Mouse (Mus musculus) megakaryocyte, adult 5-6 weeks (primary cell): Measurements from ENCODE around the gene Lima1. TPM values are rescaled to one million over a fixed set of nuclear protein-coding genes. Genes with fewer than 3 reads are reported as not detected.

Experiments
- ATAC-seq: 2 replicates; pipeline ENCODE4 v1.8.0; 2016; ENCODE audit warnings: mild to moderate bottlenecking, inconsistent platforms; ENCODE audit not compliant: poor library complexity, severe bottlenecking
- total RNA-seq, 2 experiments: library from RNA; stranded (forward) in 1 of 2; stranded (reverse) in 1 of 2; fragments of 153-499, 151-499 nt in 1 of 2; fragments of 221-1000, 200-1000 nt in 1 of 2; gene quantifications; 2 replicates each; pipeline versions ENCODE4 v1.2.3 to v1.2.4; 2015 to 2017

Lima1 gene
- total RNA-seq, 2 experiments from 2014 or later: 17.7 to 27.1 TPM

DNA sequence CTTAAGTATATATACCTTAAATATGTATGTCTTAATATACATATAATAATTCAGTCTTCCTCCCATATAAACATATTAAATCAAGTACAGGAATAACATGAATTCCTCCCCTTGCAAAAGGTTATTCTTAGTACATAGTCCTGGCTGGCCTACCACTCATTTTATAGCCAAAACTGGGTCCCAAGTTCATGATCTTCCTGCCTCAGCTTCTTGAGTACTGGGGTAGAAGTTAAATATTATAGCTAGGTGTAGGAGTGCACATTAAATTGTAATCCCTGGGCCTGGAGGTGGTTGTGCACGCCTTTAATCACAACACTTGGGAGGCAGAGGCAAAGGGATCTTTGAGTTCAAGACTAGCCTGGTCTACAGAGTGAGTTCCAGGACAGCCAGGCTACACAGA is 106.5 kb downstream of the Lima1 start:
- no peak for ATAC-seq

DNA sequence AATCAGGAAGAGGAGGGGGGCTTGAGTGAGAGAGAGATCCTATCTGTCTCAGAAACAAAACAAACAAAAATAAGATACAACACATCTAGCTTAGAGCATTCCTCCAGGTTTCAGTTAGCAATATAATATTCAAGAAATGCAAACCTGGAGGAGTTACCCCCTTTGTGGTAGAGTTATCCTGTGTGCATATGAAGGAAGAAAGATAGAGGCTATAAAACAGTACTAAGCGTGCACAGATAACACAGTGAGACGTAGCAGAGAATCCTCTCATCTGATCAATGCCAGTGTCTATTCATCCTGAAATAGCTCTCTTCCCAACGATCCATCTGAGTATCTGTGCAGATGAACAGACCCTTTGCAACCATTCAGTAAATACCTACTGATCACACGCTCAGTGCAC is 107.8 kb downstream of the Lima1 start:
- no peak for ATAC-seq

DNA sequence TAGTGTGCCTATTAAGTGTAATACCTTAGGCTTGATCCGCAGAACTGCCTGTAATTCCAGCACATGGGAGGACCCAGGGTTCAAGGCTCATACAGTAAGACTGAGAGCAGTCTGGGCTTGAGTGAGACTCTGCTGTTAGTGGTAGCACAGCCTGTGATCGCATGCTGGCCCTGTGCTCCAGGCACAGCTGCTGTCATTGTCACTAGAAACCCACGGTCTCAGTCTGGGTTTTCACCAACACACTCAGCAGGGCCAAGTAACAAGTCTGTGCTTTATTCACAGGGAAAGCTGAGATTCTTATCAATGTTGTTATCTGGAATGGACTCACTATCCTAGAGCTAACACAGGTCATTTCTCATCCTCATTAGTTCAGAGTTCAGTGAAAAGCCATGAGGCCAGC is 121.1 kb downstream of the Lima1 start:
- ATAC-seq: no peak

DNA sequence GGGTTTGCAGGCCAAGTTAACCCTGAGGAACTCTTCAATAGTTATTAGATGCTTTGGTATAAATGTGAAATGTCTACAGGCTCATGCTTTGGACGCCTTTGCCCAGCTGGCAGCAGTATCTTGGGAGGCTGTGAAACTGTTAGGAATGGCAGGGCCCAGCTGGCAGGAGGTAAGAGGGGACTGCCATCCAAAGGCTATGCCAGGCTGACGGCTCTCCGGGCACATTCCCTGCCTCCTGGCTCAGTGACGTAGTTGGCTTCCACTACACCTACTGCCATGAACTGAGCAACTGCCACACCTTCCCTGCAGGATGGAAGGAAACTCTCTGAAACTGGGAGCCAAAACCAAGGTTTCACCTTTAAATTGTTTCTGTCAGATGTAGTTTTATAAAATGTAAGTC is 135.0 kb downstream of the Lima1 start:
- no peak for ATAC-seq

DNA sequence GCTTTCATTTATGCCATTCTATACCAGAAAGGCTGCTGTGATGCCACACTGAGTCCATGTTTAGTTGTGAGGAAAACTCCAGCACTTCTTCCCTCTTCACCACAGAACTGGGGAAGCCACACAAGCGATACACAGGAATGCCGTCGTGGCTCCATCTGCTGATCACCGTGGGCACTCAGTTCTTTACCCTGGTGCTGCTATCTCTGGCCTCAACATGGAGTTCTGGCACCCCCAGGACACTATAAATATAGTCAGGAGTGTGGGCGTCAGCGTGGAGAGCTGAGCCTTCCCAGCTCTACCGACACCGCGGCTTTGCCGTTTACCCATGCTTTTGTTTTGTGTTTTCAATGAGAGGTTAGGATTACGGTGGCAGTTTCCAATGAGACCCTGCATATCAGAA is 138.6 kb downstream of the Lima1 start:
- no peak for ATAC-seq

DNA sequence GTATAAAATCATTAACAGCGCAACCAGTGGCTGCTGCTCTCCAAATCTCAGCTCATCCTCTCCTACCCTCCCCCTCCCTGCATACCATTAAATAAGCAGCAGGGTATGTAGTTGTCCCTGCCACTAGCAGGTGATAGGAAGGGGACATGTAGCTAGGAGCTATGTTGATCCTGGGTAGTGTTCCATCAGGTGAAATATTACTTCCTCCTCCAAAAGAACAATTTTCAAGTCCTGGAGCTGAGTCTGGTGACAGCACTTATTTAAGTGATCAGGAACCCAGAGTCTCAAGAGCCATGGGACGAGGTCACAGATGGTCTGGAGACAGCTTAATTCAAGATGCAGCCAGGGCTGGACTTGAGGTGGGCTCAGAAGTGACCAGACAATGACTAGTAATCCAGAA is 139.6 kb downstream of the Lima1 start:
- no peak for ATAC-seq

DNA sequence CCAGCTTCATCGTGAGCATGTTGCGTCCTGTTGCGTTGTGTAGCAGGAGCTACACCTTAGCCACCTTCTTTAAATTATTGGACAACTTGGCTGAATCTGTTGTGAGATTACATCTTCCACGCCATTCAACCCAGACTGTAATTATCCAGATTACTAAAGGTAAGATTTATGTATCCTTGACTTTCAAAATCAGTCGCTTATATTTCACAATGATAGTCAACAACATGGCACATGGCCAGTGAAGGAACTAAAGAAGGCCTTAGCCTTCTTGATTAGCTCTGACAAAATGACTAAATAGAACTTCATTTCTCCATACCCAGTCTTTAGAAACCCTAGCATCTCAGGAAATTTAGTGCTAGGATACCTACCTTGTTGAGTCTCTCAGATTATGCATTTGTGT is 142.1 kb downstream of the Lima1 start:
- no peak for ATAC-seq

DNA sequence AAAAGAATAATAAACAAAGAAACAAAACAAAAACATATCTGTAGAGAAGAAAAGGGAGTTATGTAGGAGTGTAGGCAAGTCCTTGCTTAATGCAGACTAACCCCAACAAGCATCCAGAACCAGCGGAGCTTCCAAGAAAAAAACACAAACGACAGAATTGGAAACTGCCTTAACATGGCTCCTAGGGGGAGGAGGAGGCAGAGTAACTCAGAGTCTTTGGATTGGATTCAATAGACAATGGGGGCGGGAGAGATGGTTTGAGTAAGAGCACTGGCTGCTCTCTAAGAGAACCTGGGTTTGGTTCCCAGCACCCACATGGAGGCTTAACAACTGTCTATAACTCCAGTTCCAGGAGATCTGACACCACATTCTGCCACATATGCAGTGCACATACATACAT is 143.6 kb downstream of the Lima1 start:
- no peak for ATAC-seq

DNA sequence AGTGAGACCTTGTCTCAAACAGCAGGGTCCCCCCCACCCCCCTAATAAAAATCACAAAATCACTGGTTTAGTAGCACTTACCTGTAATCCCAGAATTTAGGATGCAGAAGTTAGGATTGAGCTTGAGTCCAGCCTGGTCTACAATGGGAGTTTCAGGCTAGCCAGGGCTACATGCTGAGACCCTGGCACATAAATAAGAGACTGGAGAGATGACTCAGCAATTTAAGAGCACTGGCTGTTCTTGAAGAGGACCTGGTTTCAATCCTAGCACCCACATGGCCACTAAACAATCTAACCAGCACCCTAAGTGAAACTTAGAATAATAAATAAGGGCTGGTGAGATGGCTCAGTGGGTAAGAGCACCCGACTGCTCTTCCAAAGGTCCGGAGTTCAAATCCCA is 144.1 kb downstream of the Lima1 start:
- no peak for ATAC-seq

DNA sequence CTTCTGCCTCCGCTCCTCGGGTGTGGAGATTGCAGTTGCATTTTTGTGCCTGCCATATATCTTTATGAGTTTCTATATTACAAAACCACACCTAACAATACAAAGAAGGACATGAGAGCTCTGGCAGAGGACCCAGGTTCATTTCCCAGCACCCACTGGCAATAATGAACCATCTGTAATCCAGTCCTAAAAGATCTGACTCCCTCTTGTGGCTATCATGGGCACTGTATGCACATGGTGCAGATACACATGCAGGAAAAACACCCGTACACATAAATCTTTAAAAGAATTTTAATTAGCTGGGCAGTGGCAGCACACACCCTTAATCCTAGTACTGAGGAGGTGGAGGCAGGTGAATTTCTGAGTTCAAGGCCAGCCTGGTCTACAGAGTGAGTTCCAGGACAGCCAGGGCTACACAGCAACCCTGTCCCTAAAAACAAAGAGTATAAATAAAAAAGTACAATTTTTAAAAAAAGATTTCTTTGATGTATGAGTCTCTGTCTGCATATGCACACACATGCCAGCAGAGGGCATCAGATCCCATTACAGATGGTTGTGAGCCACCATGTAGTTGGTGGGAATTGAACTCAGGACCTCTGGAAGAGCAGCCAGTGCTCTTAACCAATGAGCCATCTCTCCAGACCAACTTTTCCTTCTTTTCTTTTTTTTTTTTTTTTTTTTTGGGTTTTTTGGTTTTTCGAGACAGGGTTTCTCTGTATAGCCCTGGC is 146.0 kb downstream of the Lima1 start:
- no peak for ATAC-seq

Other genes with a start within 250 kb of the Lima1 start
- 136 and 140 TPM in 2 replicates for gene Racgap1, start 223.8 kb downstream of the Lima1 start, total RNA-seq (2015)
- gene Racgap1, start 223.8 kb downstream of the Lima1 start, total RNA-seq (2017): 184 and 201 TPM in 2 replicates
- gene Asic1, start 205.1 kb downstream of the Lima1 start, total RNA-seq (2015): 0.05 TPM in 1 of 2 replicates, not detected in the other
- 0.11 TPM in 1 of 2 replicates, not detected in the other for gene Asic1, start 205.1 kb downstream of the Lima1 start, total RNA-seq (2017)
- 12.0 and 12.4 TPM in 2 replicates for gene Smarcd1, start 173.3 kb downstream of the Lima1 start, total RNA-seq (2015)
- gene Smarcd1, start 173.3 kb downstream of the Lima1 start, total RNA-seq (2017): 9.3 and 16.1 TPM in 2 replicates
- not detected in 2 replicates for gene Gm17349, start 170.0 kb downstream of the Lima1 start, total RNA-seq (2015)
- gene Gm17349, start 170.0 kb downstream of the Lima1 start, total RNA-seq (2017): not detected in 2 replicates
- gene Gpd1, start 157.9 kb downstream of the Lima1 start, total RNA-seq (2015): 0.11 TPM in 1 of 2 replicates, not detected in the other
- 0.20 and 0.26 TPM in 2 replicates for gene Gpd1, start 157.9 kb downstream of the Lima1 start, total RNA-seq (2017)
- gene Cox14, start 149.8 kb downstream of the Lima1 start, total RNA-seq (2015): 67.3 and 78.1 TPM in 2 replicates
- gene Cox14, start 149.8 kb downstream of the Lima1 start, total RNA-seq (2017): 15.4 and 25.6 TPM in 2 replicates
- gene Cers5, start 102.6 kb downstream of the Lima1 start, total RNA-seq (2015): 64.6 and 75.6 TPM in 2 replicates
- gene Cers5, start 102.6 kb downstream of the Lima1 start, total RNA-seq (2017): 42.3 and 45.3 TPM in 2 replicates
- not detected in 2 replicates for gene Fam186a, start 91.6 kb upstream of the Lima1 start, total RNA-seq (2015)
- gene Fam186a, start 91.6 kb upstream of the Lima1 start, total RNA-seq (2017): not detected in 2 replicates
- 58.8 and 75.1 TPM in 2 replicates for gene Larp4, start 94.6 kb upstream of the Lima1 start, total RNA-seq (2015)
- 42.6 and 42.9 TPM in 2 replicates for gene Larp4, start 94.6 kb upstream of the Lima1 start, total RNA-seq (2017)
- 17.2 and 17.6 TPM in 2 replicates for gene Dip2b, start 163.2 kb upstream of the Lima1 start, total RNA-seq (2015)
- 13.5 and 14.4 TPM in 2 replicates for gene Dip2b, start 163.2 kb upstream of the Lima1 start, total RNA-seq (2017)